Mouse (Mus musculus) cerebellum, adult 2 months (tissue): Measurements from ENCODE around the gene Hapln1.

Experiments
- CTCF ChIP-seq: fragments of 200-500 bp; IDR thresholded peaks from 2 replicates; pipeline ENCODE4 v1.5.1; 2011; ENCODE audit warnings: low read depth, mild to moderate bottlenecking, control low read depth, low read length, moderate library complexity, borderline replicate concordance; ENCODE audit not compliant: insufficient read depth
- POLR2A ChIP-seq: fragments of 200-500 bp; IDR thresholded peaks from 2 replicates; pipeline ENCODE4 v1.6.1; 2011; ENCODE audit warnings: low read length, control low read depth, borderline replicate concordance; ENCODE audit not compliant: insufficient read depth

DNA sequence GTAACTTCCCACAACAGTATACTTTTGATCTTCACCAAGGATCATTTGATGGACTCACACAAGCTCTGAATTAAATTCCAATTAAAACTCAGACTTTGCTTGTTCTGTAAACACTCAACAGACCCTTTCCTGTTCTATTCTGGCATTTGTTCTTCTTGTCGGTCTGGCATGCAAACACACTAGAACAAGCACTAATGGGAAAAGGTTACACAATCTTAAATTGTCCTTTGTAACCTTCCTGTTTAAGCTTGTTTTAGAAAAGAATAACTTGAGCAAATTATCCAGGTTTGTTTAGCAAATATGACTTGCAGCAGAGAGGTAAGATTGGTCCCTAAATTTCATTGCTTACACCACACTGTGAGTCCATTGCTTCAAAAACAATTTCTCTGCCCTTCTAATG is 113.2 kb downstream of the Hapln1 start:
- TF ChIP-seq CTCF, result no peak
- no peak for TF ChIP-seq POLR2A
